9 mouse cellular contexts compared by ENCODE assay signal in the genomic region with DNA sequence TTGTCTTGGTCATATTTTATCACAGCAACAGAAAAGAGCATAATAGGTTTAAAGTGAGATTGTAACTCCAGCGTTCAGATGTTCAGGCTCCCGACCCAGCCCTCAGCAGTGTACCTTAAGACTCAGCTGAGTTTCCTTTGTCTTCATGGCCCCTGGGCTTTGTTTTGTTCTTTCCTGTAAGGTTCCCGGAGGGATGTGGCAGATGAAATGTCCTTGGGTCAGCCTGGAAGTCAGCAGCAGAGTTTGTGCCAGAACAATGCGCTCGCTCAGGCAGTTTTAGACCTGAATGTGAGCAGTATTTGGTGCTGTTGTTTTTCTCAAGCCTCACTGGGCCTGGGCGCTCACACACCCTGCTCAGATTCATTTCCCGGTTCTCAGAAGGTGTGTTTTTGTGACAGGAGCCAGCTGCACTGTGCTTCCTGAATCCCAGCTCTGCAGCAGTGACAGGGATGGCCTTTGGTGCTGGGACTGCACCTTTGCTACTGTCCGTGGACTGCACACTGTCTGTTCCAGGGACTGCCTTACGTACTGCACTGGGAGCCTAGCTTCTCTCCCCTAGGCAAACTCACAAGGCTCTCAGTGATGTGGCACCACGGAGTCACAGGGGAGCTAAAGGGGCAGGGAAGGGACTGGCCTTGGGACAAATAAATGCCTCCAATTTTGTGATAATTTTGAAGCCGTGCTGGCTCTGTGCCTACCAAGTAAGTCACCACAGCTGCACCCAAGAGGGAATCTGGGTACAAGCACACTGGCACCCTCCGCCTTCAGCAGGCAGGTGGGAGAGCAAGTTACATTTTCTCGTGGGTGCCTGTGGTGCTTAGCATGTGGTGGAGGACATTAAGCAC. TPM values are rescaled to one million over a fixed set of nuclear protein-coding genes. Genes with fewer than 3 reads are reported as not detected.
DNase-seq lines count a peak whose midpoint lies in the region; ATAC-seq lines count a peak whose summit lies in the region.
"Had no signal": no experiment of that assay in that cellular context is flagged by ENCODE, and none has a peak within 500 bp of the region (broad histone marks: within the 10 kb centered on the region; RNA-seq: fewer than 3 reads in every experiment).

No protein-coding gene starts in this region.

- WGBS in embryonic facial prominence, embryonic 12.5 days = 55% methylated on average over 13 of the region's 13 CpGs
- 43% methylated on average over 13 of the region's 13 CpGs for WGBS in kidney, embryonic 14.5 days

- no peak for ATAC-seq in embryonic facial prominence, embryonic 12.5 days (ENCODE audit: insufficient number of reproducible peaks, insufficient read depth, low FRiP score, low TSS enrichment)
- 0 out of 2 replicates have a peak, but pooled peaks have one; percentile 40 for ATAC-seq in kidney, embryonic 14.5 days (ENCODE audit: low FRiP score, low TSS enrichment)
- no peak for ATAC-seq in megakaryocyte progenitor cell, adult 5-6 weeks (replicated peaks; ENCODE audit: poor library complexity)

- H3K9ac ChIP-seq in embryonic facial prominence, embryonic 12.5 days = no peak overlapping the region
- 0 out of 2 replicates have a peak overlapping the region, but pooled peaks have one; percentile 1 for H3K9ac ChIP-seq in kidney, embryonic 14.5 days (ENCODE audit: low read depth, low read length)
- H3K9ac ChIP-seq: liver, embryonic 13.5 days had no signal

- intact Hi-C loops in heart, postnatal 25 days (cut with DNase I) = no loop called here

- no peaks in the 10 kb centered on the region for H3K9me3 ChIP-seq in embryonic facial prominence, embryonic 12.5 days
- no peaks in the 10 kb centered on the region for H3K9me3 ChIP-seq in kidney, embryonic 14.5 days (ENCODE audit: control insufficient read depth, low read length)
- H3K9me3 ChIP-seq: liver, embryonic 13.5 days had no signal

- DNase-seq in heart, adult 18-20 months = peak; percentile 28 to 39
- DNase-seq in heart, postnatal 25 days (ENCODE audit: low spot score) = no peak
- peak; percentile 78 for DNase-seq in ES-CJ7 (ENCODE audit: low read depth, low spot score)
- DNase-seq in frontal cortex, postnatal 14 days (ENCODE audit: low spot score in 2 of 2) = no peak
- DNase-seq in gastrocnemius, adult 18-20 months (ENCODE audit: low spot score) = no peak
- DNase-seq: liver, embryonic 13.5 days had no signal

- H3K4me3 ChIP-seq in embryonic facial prominence, embryonic 12.5 days = no peak overlapping the region
- no peak overlapping the region for H3K4me3 ChIP-seq in kidney, embryonic 14.5 days (ENCODE audit: low read length)
- H3K4me3 ChIP-seq: liver, embryonic 13.5 days had no signal

- 0 out of 2 replicates have a peak overlapping the region, but pooled peaks have one; percentile 23 for H3K27ac ChIP-seq in embryonic facial prominence, embryonic 12.5 days
- peak overlapping the region; percentile 77 for H3K27ac ChIP-seq in kidney, embryonic 14.5 days (ENCODE audit: low read depth, low read length)
- H3K27ac ChIP-seq: liver, embryonic 13.5 days had no signal

- 0 out of 2 replicates have a peak, but pooled peaks cover 12% of the 10 kb centered on the region for H3K36me3 ChIP-seq in embryonic facial prominence, embryonic 12.5 days
- no peaks in the 10 kb centered on the region for H3K36me3 ChIP-seq in kidney, embryonic 14.5 days (ENCODE audit: control insufficient read depth, insufficient read depth, low read length)
- H3K36me3 ChIP-seq: liver, embryonic 13.5 days had no signal

- H3K4me1 ChIP-seq in embryonic facial prominence, embryonic 12.5 days = peaks cover 28% of the 10 kb centered on the region; the same call in 1 of the 2 replicates
- peaks cover 40% of the 10 kb centered on the region for H3K4me1 ChIP-seq in kidney, embryonic 14.5 days (ENCODE audit: control insufficient read depth, insufficient read depth, low read length)
- H3K4me1 ChIP-seq: liver, embryonic 13.5 days had no signal

- no peak overlapping the region for H3K4me2 ChIP-seq in embryonic facial prominence, embryonic 12.5 days (replicated peaks)
- H3K4me2 ChIP-seq in kidney, embryonic 14.5 days (replicated peaks; ENCODE audit: low read depth, low read length) = no peak overlapping the region
- H3K4me2 ChIP-seq: liver, embryonic 13.5 days had no signal

- no peaks in the 10 kb centered on the region for H3K27me3 ChIP-seq in embryonic facial prominence, embryonic 12.5 days
- no peaks in the 10 kb centered on the region for H3K27me3 ChIP-seq in kidney, embryonic 14.5 days (ENCODE audit: control insufficient read depth, insufficient read depth, low read length)
- H3K27me3 ChIP-seq: liver, embryonic 13.5 days had no signal

RNA-seq across cellular contexts. Expression of gene Dock1, which starts 9.1 kb away (rescaled TPM):
- total RNA-seq in heart, adult 18-20 months (2021) = 10 to 100 TPM; 26.8 to 28.4 TPM
- 10 to 100 TPM; 23.7 to 27.7 TPM for total RNA-seq in heart, postnatal 25 days (2021)
- polyA plus RNA-seq in embryonic facial prominence, embryonic 12.5 days (2016; fragmentation: Nextera tagmentation; extraction: Ambion mirVana) = 50.5 and 53.1 TPM in 2 replicates
- polyA plus RNA-seq in kidney, embryonic 14.5 days (2014; fragmentation: Nextera tagmentation; extraction: Ambion mirVana) = 32.0 and 60.6 TPM in 2 replicates
- total RNA-seq in gastrocnemius, adult 18-20 months (2021) = 1 to 10 TPM; 5.6 to 6.0 TPM
- total RNA-seq in megakaryocyte progenitor cell, adult 5-6 weeks (2015) = 12.1 and 16.7 TPM in 2 replicates
- total RNA-seq in megakaryocyte progenitor cell, adult 5-6 weeks (2017) = 11.1 and 13.5 TPM in 2 replicates

Comparison
In these comparisons a context has a peak if more than half of its experiments do, and no peak if none do; other contexts are left out.
1. DNase-seq: peak in heart, adult 18-20 months (2 of 2) and ES-CJ7 (single experiment); none in heart, postnatal 25 days (single experiment), frontal cortex, postnatal 14 days (0 of 2) and gastrocnemius, adult 18-20 months (single experiment).